Mouse (Mus musculus) bone marrow, adult 2 months (tissue): Measurements from ENCODE around the gene Ndufb4. TPM values are rescaled to one million over a fixed set of nuclear protein-coding genes. Genes with fewer than 3 reads are reported as not detected.
"Not testable (repeated sequence)": the region's sequence is repeated elsewhere in the genome, so short reads cannot be mapped to it uniquely, and the experiment has no call there.

Experiments
- H3K27ac ChIP-seq: fragments of 200-500 bp; 2 replicates; pipeline ENCODE4 v1.5.1; 2012; ENCODE audit warnings: low read depth, mild to moderate bottlenecking, control low read depth, inconsistent platforms, low read length; ENCODE audit not compliant: control insufficient read depth, poor library complexity, insufficient read depth
- H3K4me1 ChIP-seq: fragments of 200-500 bp; 2 replicates; pipeline ENCODE4 v1.6.1; 2011; ENCODE audit warnings: low read length; ENCODE audit not compliant: control insufficient read depth, insufficient read depth
- H3K4me3 ChIP-seq: fragments of 200-500 bp; replicated peaks from 2 replicates; pipeline ENCODE3; 2011; ENCODE audit warnings: mild to moderate bottlenecking, low read depth, low read length, control low read depth; ENCODE audit not compliant: control insufficient read depth
- CTCF ChIP-seq: fragments of 200-500 bp; IDR thresholded peaks from 2 replicates; pipeline ENCODE4 v1.5.1; 2011; ENCODE audit warnings: low read length, control low read depth; ENCODE audit not compliant: control insufficient read depth, insufficient read depth
- POLR2A ChIP-seq: fragments of 200-500 bp; IDR thresholded peaks from 2 replicates; pipeline ENCODE4 v1.6.1; 2011; ENCODE audit warnings: low read depth, mild to moderate bottlenecking, control low read depth, low read length, borderline replicate concordance; ENCODE audit not compliant: control insufficient read depth
- WGBS: fragments of 180-500 bp; shearing (Covaris S2); methylation state at CpG from one replicate; pipeline ENCODE4 v1.1.7; 2018; 5-methylcytosine and 5-hydroxymethylcytosine counted together
- polyA plus RNA-seq: library from polyadenylated mRNA; stranded (reverse); fragments of >200 nt; gene quantifications from 2 replicates; pipeline ENCODE4 v1.2.4, GENCODE M21; 2011; ENCODE audit warnings: low replicate concordance; ENCODE audit not compliant: missing spikeins, insufficient read depth, insufficient read length

Gene Ndufb4
- polyA plus RNA-seq, 1 experiment: 78.8 TPM

- H3K27ac ChIP-seq: no peak overlapping the region
- no peak overlapping the region for H3K4me3 ChIP-seq
- TF ChIP-seq POLR2A: no peak
- TF ChIP-seq CTCF: no peak
- WGBS: 90% methylated on average over 5 of the region's 5 CpGs
- H3K4me1 ChIP-seq: no peaks in the 10 kb centered on the region; the same call in none of the 2 replicates
Measured at GRCm38 (mm10) chr16:37649068-37649467, 5.2 kb downstream of the Ndufb4 start.

GRCm38 (mm10) chr16:37647936-37648335, 6.3 kb downstream of the Ndufb4 start:
- TF ChIP-seq CTCF: no peak
- TF ChIP-seq POLR2A: no peak
- WGBS: 93% methylated on average over 8 of the region's 8 CpGs
- H3K4me1 ChIP-seq: no peaks in the 10 kb centered on the region; the same call in 1 of the 2 replicates
- H3K27ac ChIP-seq: no peak overlapping the region
- H3K4me3 ChIP-seq: no peak overlapping the region

- H3K27ac ChIP-seq: no peak overlapping the region
- TF ChIP-seq POLR2A: no peak
- TF ChIP-seq CTCF: no peak
- H3K4me3 ChIP-seq: no peak overlapping the region
- WGBS: 93% methylated on average over 16 of the region's 16 CpGs
- H3K4me1 ChIP-seq: no peaks in the 10 kb centered on the region; the same call in 1 of the 2 replicates
Measured at GRCm38 (mm10) chr16:37647067-37647466, 7.2 kb downstream of the Ndufb4 start.

- Histone ChIP-seq H3K4me3 (no peak overlapping the region), H3K4me1 (no peaks in the 10 kb centered on the region), H3K27ac (no peak overlapping the region)
- TF ChIP-seq POLR2A (no peak), CTCF (no peak)
- WGBS: 86% methylated on average over 3 of the region's 3 CpGs
Measured at GRCm38 (mm10) chr16:37645799-37646198, 8.5 kb downstream of the Ndufb4 start.

- no peaks in the 10 kb centered on the region for H3K4me1 ChIP-seq
- no peak for TF ChIP-seq CTCF
- no peak for TF ChIP-seq POLR2A
- H3K27ac ChIP-seq: no peak overlapping the region
- H3K4me3 ChIP-seq: no peak overlapping the region
- WGBS: 92% methylated on average over 8 of the region's 8 CpGs
Measured at GRCm38 (mm10) chr16:37645211-37645610, 9.0 kb downstream of the Ndufb4 start.

- TF ChIP-seq CTCF (no peak), POLR2A (no peak)
- H3K27ac ChIP-seq: no peak overlapping the region
- H3K4me1 ChIP-seq: no peaks in the 10 kb centered on the region
- H3K4me3 ChIP-seq: no peak overlapping the region
- WGBS: 85% methylated on average over 5 of the region's 5 CpGs
Measured at GRCm38 (mm10) chr16:37644486-37644885, 9.8 kb downstream of the Ndufb4 start.

GRCm38 (mm10) chr16:37640522-37640921, 13.7 kb downstream of the Ndufb4 start:
- H3K4me3 ChIP-seq: not testable (repeated sequence)

GRCm38 (mm10) chr16:37637802-37638201, 16.5 kb downstream of the Ndufb4 start:
- H3K27ac ChIP-seq: no peak overlapping the region
- TF ChIP-seq CTCF (no peak), POLR2A (no peak)
- no peaks in the 10 kb centered on the region; the same call in 1 of the 2 replicates for H3K4me1 ChIP-seq
- no peak overlapping the region for H3K4me3 ChIP-seq

More at GRCm38 (mm10) chr16:37640522-37640921, 13.7 kb downstream of the Ndufb4 start:
- not testable (repeated sequence) for H3K4me1 ChIP-seq, H3K27ac ChIP-seq

GRCm38 (mm10) chr16:37636107-37636506, 18.1 kb downstream of the Ndufb4 start:
- TF ChIP-seq POLR2A (no peak), CTCF (no peak)
- Histone ChIP-seq H3K4me1 (no peaks in the 10 kb centered on the region; the same call in 1 of the 2 replicates), H3K4me3 (no peak overlapping the region), H3K27ac (no peak overlapping the region)
- 56% methylated on average over 6 of the region's 6 CpGs for WGBS
